Mouse (Mus musculus) forelimb bud, embryonic 11.5 days (tissue): ENCODE data around the gene Ahdc1.
A peak's percentile ranks its signal among the peaks of the same experiment; 100 is the strongest.

Experiments used
- DNase-seq: peaks from one replicate; pipeline ENCODE4 v3.0.0-alpha.2; 2012; ENCODE audit warnings: low read depth, low spot score

Gene Ahdc1

DNA sequence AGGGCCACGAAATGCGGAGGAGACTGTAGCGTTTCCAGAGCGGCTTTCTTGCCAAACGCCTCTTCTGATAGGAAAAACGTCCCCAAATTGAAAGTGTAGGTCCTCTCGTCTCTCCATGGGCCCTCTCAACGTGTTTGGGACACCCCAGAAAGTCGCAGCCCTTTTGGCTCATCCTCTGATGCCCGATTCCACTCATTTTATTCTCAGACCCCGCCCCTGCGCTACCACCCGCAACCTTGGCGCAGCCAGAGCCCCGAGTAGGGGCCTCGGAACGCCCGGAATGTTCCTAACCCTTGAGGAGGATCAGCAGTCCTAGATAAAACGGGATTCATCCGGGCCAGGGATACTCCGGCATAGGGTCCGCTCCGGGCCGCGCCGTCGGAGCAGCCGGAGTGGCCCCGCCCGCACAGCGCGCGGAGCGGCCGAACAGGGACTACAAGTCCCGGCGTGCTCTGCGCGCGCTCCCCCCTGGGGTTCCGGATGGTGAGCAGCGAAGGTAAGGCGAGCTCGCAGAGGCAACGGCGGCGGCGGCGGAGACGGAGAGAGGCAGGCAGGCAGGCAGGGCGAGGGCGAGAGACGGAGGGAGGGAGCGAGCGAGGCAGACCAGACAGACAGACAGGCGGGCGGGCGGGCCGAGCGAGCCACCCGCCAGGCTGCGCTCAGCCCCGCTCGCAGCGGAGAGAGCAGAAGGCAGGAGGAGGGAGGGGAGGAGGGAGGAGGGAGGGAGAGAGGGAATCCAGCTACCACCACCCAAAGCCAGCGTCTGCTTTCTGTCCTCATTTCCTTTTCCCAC lies at the start of gene Ahdc1:
Gene Ahdc1, plus strand, starts transcription at position 233 of the 793 bp plus-strand sequence.
- peak; percentile 90 for DNase-seq

DNA sequence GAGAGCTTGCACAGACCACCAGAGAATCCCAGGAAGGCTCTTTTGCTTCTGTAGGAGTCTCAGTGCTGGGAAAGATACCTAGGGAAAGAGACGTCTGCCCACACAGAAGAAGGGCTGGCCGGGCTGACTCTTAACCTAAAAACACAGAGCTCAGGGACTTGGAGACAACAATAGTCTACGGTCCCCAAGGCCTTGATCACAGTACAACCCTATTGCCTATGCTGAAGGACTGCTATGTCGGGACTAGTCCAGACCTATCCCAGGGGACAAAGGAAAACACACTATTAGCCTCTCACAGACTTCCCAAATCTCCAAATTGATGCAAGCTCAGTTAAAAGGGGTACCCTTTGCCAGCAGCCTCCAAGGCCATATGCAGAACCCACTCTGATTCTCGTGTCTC lies 49.2 kb upstream of the Ahdc1 start:
- DNase-seq: no peak

DNA sequence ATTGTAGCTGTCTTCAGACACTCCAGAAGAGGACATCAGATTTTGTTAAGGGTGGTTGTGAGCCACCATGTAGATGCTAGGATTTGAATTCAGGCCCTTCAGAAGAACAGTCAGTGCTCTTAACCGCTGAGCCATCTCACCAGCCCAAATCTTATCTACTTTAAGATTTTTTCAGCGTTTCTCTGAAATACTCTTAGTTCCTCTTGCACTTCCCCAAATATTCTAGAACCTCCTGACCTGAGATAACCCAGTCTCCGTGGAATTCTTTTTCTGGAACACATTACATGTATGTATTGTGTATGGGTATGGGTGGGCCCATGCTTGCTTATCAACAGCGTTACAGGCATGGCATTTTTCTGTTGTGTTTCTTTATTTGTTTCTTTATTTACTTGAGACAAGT lies 48.4 kb upstream of the Ahdc1 start:
- no peak for DNase-seq

DNA sequence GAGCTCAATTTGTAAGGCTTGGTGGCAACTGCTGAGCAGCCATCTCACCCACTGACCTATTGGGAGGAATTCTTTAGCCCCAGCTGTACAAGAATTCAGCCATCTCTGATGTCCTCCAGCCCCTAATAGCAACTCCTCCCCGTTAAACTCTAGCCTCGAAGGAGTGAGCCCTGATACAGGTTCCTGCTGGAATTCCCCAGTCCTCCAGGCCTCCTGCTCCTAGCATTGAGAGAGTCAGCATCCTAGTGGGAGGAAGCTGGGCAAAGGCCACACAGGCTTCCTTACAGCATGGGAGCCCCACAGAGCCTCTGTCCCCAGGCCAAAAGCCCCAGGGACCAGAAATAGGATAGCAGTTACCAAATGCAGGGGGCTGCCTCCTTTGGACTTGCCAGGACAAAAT lies 47.6 kb upstream of the Ahdc1 start:
- no peak for DNase-seq

DNA sequence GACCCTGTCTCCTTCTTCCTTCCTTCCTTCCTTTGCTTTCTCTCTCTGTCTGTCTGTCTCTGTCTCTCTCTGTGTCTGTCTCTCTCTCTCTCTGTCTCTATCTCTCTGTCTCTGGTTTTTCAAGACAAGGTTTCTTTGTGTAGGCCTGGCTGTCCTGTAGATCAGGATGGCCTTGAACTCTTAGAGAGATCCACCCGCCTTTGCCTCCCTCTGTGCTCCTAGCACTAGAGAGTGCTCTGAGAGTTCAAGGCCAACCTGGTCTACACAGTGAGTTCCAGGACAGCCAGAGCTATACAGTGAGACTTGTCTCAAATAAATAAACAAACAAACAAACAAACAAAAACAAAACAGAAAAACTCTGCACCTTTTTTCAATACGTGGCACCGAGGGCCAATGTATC lies 47.0 kb upstream of the Ahdc1 start:
- DNase-seq: no peak

DNA sequence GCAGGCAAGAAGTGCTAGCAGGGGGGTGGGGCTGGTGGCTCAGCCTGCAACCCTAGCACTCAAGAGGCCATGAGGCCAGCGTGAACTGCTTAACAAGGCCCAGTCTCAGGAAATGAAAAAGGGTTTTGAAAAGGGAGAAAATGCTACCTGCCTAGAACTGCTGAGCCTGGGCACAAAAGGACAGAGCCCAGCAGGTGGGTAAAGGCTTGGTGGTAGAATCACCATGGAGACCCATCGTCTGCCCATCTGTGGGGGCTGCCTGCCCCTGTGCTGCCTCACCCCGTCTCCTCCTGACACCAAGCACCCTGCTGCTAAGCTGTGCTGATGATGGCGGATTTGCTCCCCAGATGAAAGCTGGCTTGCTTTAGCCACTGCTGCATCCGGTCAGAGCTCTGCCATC lies 46.6 kb upstream of the Ahdc1 start:
- DNase-seq: no peak

DNA sequence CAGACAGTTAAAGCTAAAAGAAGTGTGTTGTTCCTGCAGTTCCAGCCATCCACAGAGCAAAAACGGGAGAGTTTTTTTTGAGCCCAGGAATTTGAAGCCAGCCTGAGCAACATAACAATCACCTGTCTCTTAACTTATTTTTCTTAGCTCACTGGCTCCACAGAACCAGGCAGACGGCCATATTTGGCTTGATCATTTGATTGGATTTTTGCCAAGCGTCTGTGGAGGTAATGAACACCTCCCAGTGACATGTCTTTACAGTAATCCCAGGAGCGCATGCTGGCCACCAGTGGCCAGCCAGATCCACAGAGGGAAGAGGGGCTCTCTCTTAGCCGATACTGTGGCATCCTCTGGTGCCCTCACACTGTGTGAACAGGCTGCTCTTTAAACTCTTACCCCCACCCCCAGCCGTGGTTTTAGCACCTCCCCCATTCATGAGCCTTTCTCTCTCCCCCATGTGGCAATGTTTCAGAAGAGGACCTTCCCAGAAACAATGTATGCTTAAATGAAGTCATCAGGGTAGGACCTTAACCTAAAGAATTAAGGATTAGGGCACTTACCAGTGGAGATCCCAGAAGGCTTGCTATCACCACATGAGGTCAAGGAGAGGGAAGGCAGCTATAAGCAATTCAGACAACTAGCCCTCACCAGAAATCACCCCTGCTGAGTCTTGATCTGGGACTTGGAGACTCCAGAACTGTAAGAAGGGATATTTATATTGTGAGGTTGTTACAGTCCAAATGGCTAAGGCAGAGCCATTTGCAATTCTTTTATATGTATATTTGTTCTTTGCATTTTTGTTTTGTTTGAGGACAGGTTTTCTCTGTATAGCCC lies 42.7 kb upstream of the Ahdc1 start:
- DNase-seq: no peak

DNA sequence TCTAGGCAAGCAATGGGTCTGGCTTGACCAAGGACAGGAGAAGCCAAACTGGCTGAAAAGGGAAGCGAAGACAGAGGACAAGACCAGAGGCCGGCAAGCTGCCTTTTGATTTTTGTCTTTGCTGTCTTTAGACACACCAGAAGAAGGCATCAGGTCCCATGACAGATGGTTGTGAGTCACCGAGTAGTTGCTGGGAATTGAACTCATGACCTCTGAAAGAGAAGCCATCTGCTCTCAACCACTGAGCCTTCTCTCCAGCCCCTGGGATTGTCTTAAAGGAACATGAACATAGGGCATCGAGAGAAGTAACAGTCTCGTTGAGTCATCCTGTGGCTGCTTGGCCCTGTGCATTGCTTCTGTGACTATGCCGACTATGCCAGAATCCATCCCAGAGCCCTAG lies 39.5 kb upstream of the Ahdc1 start:
- DNase-seq: no peak

DNA sequence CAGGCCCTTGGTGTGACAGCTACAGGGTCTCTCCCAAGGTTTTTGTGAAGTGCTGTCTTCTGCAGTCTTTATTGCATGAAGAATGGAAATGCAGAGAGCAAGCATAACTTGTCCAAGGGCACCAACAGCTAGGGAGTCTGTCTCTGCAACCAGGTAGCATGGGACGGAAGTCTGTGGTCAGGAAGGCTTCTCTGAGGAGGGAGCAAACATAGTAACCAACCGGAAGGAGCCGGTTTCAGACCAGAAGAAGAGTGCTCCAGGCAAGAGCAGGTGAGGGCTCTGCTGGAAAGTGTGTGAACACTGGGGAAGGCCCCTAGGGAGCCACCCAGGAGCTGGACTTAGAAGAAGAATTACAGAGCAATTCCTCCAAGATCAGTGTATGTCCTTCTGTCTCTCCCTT lies 39.0 kb upstream of the Ahdc1 start:
- no peak for DNase-seq

DNA sequence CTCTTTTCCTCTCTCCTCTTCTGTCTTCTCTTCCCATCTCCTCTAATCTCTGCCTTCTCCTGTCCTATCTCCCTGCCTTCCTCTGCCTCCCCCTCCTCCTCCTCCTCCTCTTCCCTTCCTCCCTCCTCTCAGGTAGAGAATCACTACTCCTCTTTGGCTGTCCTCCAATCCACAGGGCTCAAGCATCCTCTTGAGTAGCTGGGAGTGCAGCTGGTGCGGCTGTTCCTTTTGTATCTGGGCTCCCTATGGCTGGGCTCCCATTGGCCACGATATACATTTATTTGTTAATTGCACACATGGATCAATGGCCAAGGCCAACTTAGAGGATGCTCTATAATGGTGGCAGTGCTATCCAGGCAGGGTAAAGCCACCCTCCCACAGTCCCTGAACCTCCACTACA lies 38.5 kb upstream of the Ahdc1 start:
- no peak for DNase-seq

DNA sequence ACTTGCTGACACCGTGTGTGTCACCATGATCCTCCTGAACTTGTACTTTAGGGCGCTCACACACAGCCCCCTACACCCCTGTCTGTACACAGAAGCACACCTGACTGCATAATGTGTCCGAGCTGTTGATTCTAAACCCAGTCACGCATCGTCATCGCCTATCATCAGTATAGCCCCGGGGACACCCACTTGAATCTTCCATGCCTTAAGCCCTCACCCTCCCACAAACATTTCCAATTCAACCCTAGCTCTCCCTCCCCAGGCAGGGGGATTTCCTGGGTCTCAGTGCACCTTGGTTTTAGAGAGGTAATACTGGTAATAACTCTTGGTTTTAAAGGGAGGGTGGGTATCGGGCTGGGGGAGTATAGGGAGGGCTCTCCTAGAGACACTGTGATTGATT lies 37.9 kb upstream of the Ahdc1 start:
- DNase-seq: no peak

DNA sequence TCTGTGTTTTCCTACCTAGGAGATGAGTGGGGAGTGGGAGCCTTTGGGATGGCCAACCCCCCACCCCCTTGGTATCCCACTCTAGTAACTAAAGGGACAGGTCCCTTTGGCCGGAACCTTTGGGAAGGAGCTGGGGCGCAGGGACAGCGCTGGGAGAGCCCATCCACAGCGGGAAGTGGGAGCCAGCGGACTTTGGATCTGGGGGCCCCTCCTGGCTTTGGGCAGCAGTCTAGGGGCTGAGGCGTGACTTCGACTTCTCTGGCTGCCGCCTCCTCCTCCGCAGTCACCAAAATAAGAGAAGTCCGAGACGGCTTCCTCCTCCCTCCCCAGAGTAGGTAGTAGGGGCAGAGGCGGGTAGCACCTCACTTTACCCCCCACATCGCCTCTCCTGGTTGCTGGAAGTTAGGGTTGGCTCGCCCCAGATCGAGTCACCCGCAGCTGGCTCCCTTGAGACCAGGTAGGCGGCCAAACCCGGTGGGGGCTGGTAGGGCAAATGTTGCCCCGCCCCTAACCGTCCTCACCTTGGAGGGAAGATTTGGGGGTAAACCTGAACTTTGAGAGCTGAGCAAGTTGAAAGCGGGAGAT lies 37.2 kb upstream of the Ahdc1 start, which contains the start of gene Fgr:
Gene Fgr, plus strand, starts transcription at position 282 of the 585 bp plus-strand sequence.
- DNase-seq: no peak

DNA sequence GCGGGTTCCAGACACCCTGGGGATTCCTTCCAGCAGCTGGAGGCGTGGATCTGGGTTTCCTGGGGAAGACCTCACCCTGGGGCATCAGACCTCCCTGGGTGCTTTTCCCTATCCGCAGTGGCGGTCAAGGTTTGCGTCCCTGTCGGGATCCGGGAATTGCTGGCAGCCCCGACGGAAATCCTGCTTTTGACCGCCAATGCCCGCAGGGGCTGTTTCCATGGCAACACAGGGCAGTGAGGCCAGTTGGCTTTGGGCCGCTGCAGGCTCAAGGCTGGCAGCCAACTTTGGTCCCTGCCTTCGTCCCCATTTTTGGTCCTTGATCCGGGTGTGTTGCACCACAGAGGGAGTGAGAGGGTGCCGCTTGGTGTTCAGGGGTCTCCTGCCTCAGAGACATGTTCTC lies 36.2 kb upstream of the Ahdc1 start:
- peak; percentile 80 for DNase-seq

DNA sequence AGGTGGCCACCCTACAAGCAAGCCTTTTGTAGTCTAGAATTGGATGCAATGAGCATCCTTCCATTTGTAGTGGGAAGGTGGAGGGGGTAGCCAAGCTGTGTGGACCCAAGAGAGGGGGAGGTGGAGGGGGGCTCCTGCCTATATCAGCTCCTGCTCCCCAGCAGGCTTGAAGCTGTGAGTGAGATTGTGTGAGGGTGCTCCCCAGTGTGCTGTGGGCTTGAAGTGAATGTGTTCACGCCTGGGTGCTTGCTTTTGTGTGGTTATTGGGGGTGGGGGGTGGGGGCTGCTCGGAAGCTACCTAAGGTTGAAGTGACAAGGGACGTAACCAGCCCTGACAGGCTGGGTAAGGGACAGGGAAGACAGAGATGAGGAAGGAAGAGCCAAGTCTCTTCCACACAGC lies 35.3 kb upstream of the Ahdc1 start:
- DNase-seq: no peak

DNA sequence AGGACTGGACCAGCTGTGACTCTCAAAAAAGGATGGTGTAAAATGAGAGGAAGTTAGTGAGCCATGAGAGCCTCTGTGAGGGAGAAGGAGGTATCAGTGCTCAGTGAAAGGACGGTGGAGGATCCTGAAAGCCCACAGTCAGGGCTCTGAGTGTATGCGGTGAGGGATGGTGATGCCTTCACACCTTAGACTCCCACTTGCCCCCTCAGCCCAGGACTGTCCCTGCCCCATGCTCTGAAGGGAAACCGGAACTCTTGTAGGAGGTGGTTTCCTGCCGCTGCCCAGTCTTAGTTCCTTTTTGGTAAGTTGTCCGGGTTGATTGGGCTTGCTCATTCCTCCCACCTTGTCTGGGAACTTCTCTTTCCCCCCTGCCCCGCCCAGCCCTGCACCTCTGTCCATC lies 34.3 kb upstream of the Ahdc1 start:
- DNase-seq: no peak

DNA sequence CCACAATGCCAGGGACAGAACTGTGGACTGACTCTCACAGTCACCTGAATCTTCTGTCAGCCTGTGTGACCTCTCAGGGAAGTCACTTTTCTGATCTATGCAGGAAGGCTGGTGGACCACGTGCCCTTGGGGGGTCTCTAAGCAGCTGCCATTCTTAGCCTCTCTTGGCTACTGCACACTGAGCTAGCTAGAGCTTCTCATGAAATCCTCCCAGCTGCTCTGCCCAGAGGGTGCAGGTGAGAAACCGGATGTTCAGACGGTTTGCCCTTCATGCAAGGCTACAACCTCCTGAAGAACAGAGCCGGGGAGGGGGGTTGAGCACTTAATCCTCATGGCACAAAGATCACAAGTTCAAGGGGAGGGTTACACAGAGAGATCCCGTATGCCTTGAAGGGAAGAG lies 33.5 kb upstream of the Ahdc1 start:
- no peak for DNase-seq

DNA sequence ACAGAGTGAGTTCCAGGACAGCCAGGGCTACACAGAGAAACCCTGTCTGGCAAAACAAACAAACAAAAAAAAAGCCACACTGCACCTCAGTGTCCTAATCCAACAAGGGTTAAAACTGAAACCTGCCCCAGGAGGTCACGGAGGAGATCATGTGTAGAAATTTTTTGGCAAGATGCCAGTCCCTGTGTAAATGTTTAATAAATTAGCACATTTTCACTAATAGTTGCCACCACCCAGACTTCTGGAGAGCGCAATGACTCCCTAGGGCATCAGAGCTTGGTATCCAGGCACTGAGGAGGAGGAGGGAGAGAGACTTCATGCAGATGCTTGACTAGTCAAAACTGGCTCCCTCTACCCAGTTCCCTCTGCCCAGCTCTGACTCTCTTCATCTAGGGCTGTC lies 31.9 kb upstream of the Ahdc1 start:
- no peak for DNase-seq

DNA sequence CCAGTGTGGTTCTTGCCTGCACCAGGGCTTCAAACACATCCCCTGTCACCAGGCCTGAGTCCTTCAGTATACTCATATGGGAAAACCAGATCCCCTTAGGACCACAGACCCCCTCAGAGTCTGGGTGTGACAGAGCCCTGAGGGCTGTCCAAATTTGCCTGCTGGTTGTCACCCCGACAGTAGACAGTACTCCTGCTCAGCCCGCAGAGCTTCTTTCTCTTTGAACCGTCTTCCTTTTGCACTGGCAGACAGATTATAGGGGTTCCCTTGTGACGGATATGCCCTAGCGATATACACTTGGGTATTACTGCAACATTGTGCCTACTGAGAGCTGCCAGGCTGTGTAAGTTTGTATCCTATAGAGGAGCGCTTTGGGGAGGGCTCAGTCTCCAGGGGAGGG lies 29.4 kb upstream of the Ahdc1 start:
- no peak for DNase-seq

DNA sequence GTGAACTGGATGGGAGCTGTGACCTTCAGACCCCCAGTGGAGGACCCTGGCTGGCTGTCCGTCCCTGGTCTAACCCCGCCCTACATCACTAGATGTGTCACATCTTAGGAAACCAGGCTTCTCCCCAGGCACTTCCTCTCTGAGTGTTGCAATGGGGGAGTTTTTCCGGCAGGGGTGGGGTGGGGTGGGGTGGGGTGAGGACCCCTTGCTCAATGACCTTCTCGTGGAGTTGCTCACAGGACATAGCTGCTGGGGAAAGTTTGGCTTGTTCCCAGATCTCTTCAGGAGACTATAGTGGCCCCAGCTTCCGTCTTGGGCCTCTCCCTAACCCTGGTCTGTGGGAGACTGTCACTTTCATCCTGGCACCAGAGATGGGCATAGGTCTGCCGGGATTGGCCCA lies 28.1 kb upstream of the Ahdc1 start:
- DNase-seq: no peak

DNA sequence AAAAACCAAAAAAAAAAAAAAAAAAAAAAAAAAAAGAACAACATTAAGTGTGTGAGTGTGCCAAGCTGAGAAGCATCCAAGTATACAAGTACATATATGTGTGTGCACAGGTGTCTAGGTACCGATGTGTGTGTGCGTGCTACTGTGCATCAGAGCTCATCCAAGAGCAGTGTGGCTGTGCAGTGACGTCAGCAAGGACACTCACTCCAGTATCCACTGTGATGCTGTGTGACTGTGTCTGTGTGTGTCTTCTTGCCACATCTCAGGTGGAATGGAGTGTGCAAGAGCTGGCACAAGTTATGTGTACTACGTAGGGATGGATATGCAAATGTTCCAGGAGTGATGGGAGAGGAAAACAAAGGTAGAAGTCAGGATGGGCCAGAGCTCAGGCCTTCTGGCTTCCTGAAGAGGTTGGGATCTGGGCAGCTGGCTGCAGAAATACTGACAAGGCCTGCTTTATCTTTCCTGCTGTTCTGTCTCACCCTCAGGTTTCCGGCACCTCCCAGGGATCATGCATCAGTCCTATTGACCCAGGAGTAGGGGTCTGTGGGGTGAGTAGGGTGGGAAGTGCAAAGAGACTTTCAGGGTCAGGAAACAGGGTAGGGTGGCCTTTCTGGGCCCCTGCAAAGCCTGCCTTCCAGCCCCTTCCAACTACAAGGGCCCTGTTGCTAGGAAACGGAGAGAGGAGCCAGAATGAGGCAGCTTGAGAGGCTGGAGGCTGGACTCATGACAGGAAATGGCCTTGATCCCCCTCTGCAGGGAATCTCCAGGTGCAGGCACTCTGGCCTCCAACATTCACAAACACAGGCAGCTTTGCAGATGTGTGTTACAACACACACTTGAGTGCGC lies 27.2 kb upstream of the Ahdc1 start:
- peak; percentile 63 for DNase-seq

DNA sequence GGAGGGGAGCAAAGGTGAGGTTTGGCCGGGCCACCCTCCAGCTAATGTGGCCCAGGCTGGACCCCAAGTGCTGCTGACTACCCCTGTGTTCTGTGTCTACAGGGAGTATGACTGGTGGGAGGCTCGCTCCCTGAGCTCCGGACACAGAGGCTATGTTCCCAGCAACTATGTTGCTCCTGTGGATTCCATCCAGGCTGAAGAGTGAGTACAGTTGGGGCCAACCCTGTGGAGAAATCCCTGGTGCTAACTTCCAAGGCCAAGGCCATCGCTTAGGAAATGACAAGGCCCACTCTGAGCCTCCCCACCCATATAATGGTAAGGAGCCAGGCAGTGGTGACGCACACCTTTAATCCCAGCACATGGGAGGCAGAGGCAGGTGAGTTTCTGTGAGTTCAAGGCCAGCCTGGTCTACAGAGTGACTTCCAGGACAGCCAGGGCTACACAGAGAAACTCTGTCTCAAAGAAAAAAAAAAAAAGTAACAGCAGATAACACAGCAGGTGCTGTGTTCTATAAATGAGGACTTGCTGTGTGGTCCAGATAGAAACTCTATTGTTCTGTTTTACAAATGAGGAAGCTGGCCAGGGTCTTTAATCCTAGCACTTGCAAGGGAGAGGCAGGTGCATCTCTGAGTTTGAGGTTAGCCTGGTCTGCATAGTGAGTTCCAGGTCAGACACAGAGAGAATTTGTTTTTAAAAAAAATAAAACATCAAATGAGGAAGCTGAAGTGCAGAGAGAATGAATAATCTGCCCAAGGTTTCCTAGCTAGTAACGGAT lies 22.3 kb upstream of the Ahdc1 start:
- DNase-seq: no peak
